Mouse (Mus musculus) left cerebral cortex, postnatal 14 days (tissue): ENCODE data around the gene Rasgef1a. TPM values are rescaled to one million over a fixed set of nuclear protein-coding genes. Genes with fewer than 3 reads are reported as not detected.

Experiments
- DNase-seq, 2 experiments: peaks; one replicate each; pipeline ENCODE4 v3.0.0; 2021 to 2022; ENCODE audit warnings: low spot score in 2 of 2, mixed read lengths in 1 of 2
- intact Hi-C: fragments of 180-260 bp; cut with DNase I; formaldehyde crosslinking; loops from one replicate; pipeline ENCODE4 v1.15.1; 2025
- total RNA-seq, 2 experiments: library from RNA; stranded (reverse); gene quantifications; 2 replicates each; pipeline ENCODE4 v1.2.3; 2021

Gene Rasgef1a
- total RNA-seq, 2 experiments from 2014 or later: 121 to 129 TPM

- intact Hi-C loops: no loop called here
- DNase-seq: peak; percentile 49 to 64
Measured at GRCm38 (mm10) chr6:118018666-118019065, 7.4 kb downstream of the Rasgef1a start.

GRCm38 (mm10) chr6:118019569-118019968, 8.3 kb downstream of the Rasgef1a start:
- peak; percentile 67 to 74 for DNase-seq
- intact Hi-C loops: no loop called here

- DNase-seq: peak; percentile 47 to 69
- intact Hi-C loops: no loop called here
Measured at GRCm38 (mm10) chr6:118022898-118023635, 11.8 kb downstream of the Rasgef1a start.

GRCm38 (mm10) chr6:118027036-118027435, 15.8 kb downstream of the Rasgef1a start:
- intact Hi-C loops: no loop called here
- DNase-seq: no peak

- no peak for DNase-seq
- intact Hi-C loops: no loop called here
Measured at GRCm38 (mm10) chr6:118031467-118031866, 20.2 kb downstream of the Rasgef1a start.

- intact Hi-C loops: no loop called here
- no peak for DNase-seq
Measured at GRCm38 (mm10) chr6:118035639-118036038, 24.4 kb downstream of the Rasgef1a start.

GRCm38 (mm10) chr6:118036118-118036805, 25.0 kb downstream of the Rasgef1a start:
- intact Hi-C loops: no loop called here
- no peak for DNase-seq

- intact Hi-C loops: no loop called here
Measured at GRCm38 (mm10) chr6:118036866-118037265, 25.6 kb downstream of the Rasgef1a start.

GRCm38 (mm10) chr6:118045180-118045579, 33.9 kb downstream of the Rasgef1a start:
- no peak for DNase-seq
- intact Hi-C loops: loop anchor here (5.0 kb wide), 1 partner anchor 33 kb away; the partner anchor contains the start of gene Rasgef1a

More at GRCm38 (mm10) chr6:118036866-118037265, 25.6 kb downstream of the Rasgef1a start:
- DNase-seq: no peak

GRCm38 (mm10) chr6:118045892-118046291, 34.7 kb downstream of the Rasgef1a start:
- DNase-seq: peak in 1 of 2 experiments; percentile 29
- intact Hi-C loops: loop anchor here (5.0 kb wide), 1 partner anchor 34 kb away; the partner anchor contains the start of gene Rasgef1a

- intact Hi-C loops: loop anchor here (5.0 kb wide), 1 partner anchor 34 kb away; the partner anchor contains the start of gene Rasgef1a
- no peak for DNase-seq
Measured at GRCm38 (mm10) chr6:118046511-118046910, 35.3 kb downstream of the Rasgef1a start.

- intact Hi-C loops: loop anchor here (5.0 kb wide), 1 partner anchor 35 kb away; the partner anchor contains the start of gene Rasgef1a
Measured at GRCm38 (mm10) chr6:118046924-118047323, 35.7 kb downstream of the Rasgef1a start.

GRCm38 (mm10) chr6:118047811-118048505, 36.7 kb downstream of the Rasgef1a start:
- DNase-seq: no peak
- intact Hi-C loops: loop anchor here (5.0 kb wide), 1 partner anchor 36 kb away; the partner anchor contains the start of gene Rasgef1a

More at GRCm38 (mm10) chr6:118046924-118047323, 35.7 kb downstream of the Rasgef1a start:
- DNase-seq: no peak

- intact Hi-C loops: loop anchor here (5.0 kb wide), 1 partner anchor 37 kb away; the partner anchor contains the start of gene Rasgef1a
- no peak for DNase-seq
Measured at GRCm38 (mm10) chr6:118049776-118050175, 38.5 kb downstream of the Rasgef1a start.

- intact Hi-C loops: no loop called here
- DNase-seq: no peak
Measured at GRCm38 (mm10) chr6:118051474-118051873, 40.2 kb downstream of the Rasgef1a start.

- intact Hi-C loops: no loop called here
Measured at GRCm38 (mm10) chr6:118055209-118055608, 44.0 kb downstream of the Rasgef1a start.

GRCm38 (mm10) chr6:118061266-118061665, 50.0 kb downstream of the Rasgef1a start:
- intact Hi-C loops: no loop called here

More at GRCm38 (mm10) chr6:118055209-118055608, 44.0 kb downstream of the Rasgef1a start:
- DNase-seq: no peak

GRCm38 (mm10) chr6:118063266-118063665, 52.0 kb downstream of the Rasgef1a start:
- intact Hi-C loops: no loop called here
- no peak for DNase-seq

More at GRCm38 (mm10) chr6:118061266-118061665, 50.0 kb downstream of the Rasgef1a start:
- DNase-seq: no peak

- intact Hi-C loops: loop anchor here (5.0 kb wide), 1 partner anchor 53 kb away; the partner anchor contains the start of gene Rasgef1a
Measured at GRCm38 (mm10) chr6:118064968-118065530, 53.8 kb downstream of the Rasgef1a start.

More at GRCm38 (mm10) chr6:118064968-118065530, 53.8 kb downstream of the Rasgef1a start:
- peak in 1 of 2 experiments; percentile 59 for DNase-seq
